Mouse (Mus musculus): Measurements from ENCODE around the gene Ugt1a10. TPM values are rescaled to one million over a fixed set of nuclear protein-coding genes. Genes with fewer than 3 reads are reported as not detected.

The Ugt1a10 gene
- polyA plus RNA-seq, 1 experiment from 2014 or later = not detected

DNA sequence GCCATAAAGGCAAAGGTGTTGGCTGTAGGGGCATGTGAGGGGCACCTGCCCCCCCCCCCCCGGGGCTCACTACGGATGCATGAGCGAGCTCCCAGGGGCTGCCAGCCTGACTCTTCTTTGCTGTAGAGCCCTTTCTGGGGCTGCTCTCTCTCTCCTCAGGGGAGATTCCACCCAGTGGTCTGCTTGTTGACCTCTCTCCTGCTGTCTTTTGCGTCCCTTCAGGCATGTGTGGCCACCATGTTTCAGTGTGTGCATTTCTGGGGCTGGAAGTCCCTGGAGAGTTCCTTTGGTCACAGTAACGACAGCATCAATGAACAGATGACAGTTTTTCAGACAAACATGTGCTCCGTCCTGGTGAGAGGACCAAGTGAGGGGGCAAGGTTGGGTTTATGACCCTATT lies 203.2 kb downstream of the Ugt1a10 start:
- Histone ChIP-seq H3K4me3 (no peak overlapping the region), H3K36me3 (replicated peaks) (peaks cover 43% of the 10 kb centered on the region), H3K4me1 (no peaks in the 10 kb centered on the region), H3K27me3 (replicated peaks; ENCODE audit: low read depth, poor library complexity, severe bottlenecking) (no peaks in the 10 kb centered on the region), H3K27ac (replicated peaks) (no peak overlapping the region), H3K9me3 (peaks cover 95% of the 10 kb centered on the region)
- DNase-seq (ENCODE audit: low spot score) = no peak
- 72% methylated on average over 6 of the region's 6 CpGs for WGBS

- no peak for DNase-seq (ENCODE audit: low spot score)
- Histone ChIP-seq H3K27me3 (replicated peaks; ENCODE audit: low read depth, poor library complexity, severe bottlenecking) (no peaks in the 10 kb centered on the region), H3K27ac (replicated peaks) (no peak overlapping the region), H3K4me3 (no peak overlapping the region), H3K36me3 (replicated peaks) (peaks cover 50% of the 10 kb centered on the region), H3K9me3 (peaks cover 95% of the 10 kb centered on the region), H3K4me1 (no peaks in the 10 kb centered on the region)
- 81% methylated on average over 8 of the region's 8 CpGs for WGBS
Measured at GRCm38 (mm10) chr1:88258881-88259642, 203.9 kb downstream of the Ugt1a10 start.

DNA sequence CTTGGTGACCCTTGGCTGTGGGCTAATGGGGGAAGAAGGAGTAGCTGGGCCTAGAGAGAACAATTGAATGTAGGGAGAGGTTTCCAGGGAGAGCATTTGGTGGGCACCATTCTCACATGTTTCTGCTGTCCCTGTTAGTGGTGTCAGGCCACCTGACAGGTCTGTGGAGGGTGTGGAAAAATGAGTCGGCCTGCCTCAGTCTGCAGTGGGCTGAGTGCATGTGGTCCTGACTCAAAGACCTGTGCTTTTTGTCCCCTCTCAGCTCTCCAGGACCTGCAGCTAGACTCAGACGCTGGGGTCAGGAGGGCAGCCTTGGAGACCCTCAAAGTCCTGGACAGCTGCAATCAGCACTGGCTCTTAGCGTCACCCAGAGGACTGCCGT lies 204.4 kb downstream of the Ugt1a10 start:
- H3K36me3 ChIP-seq (replicated peaks) = peaks cover 56% of the 10 kb centered on the region
- H3K4me3 ChIP-seq = no peak overlapping the region
- H3K27me3 ChIP-seq (replicated peaks; ENCODE audit: low read depth, poor library complexity, severe bottlenecking) = no peaks in the 10 kb centered on the region
- no peaks in the 10 kb centered on the region for H3K4me1 ChIP-seq
- 77% methylated on average over 4 of the region's 4 CpGs for WGBS
- peaks cover 94% of the 10 kb centered on the region for H3K9me3 ChIP-seq
- no peak overlapping the region for H3K27ac ChIP-seq (replicated peaks)
- DNase-seq (ENCODE audit: low spot score) = no peak

GRCm38 (mm10) chr1:88260114-88260513 lies 204.9 kb downstream of the Ugt1a10 start:
- no peak overlapping the region for H3K27ac ChIP-seq (replicated peaks)
- H3K4me1 ChIP-seq = no peaks in the 10 kb centered on the region
- H3K9me3 ChIP-seq = peaks cover 94% of the 10 kb centered on the region
- no peak overlapping the region for H3K4me3 ChIP-seq
- WGBS = 85% methylated on average over 6 of the region's 6 CpGs
- DNase-seq (ENCODE audit: low spot score) = no peak
- no peaks in the 10 kb centered on the region for H3K27me3 ChIP-seq (replicated peaks; ENCODE audit: low read depth, poor library complexity, severe bottlenecking)
- peaks cover 60% of the 10 kb centered on the region for H3K36me3 ChIP-seq (replicated peaks)

GRCm38 (mm10) chr1:88260604-88261377 lies 205.6 kb downstream of the Ugt1a10 start:
- no peak for DNase-seq (ENCODE audit: low spot score)
- H3K36me3 ChIP-seq (replicated peaks) = peaks cover 67% of the 10 kb centered on the region
- H3K27me3 ChIP-seq (replicated peaks; ENCODE audit: low read depth, poor library complexity, severe bottlenecking) = no peaks in the 10 kb centered on the region
- no peaks in the 10 kb centered on the region for H3K4me1 ChIP-seq
- no peak overlapping the region for H3K27ac ChIP-seq (replicated peaks)
- H3K9me3 ChIP-seq = peaks cover 94% of the 10 kb centered on the region
- no peak overlapping the region for H3K4me3 ChIP-seq
- WGBS = 85% methylated on average over 10 of the region's 10 CpGs

DNA sequence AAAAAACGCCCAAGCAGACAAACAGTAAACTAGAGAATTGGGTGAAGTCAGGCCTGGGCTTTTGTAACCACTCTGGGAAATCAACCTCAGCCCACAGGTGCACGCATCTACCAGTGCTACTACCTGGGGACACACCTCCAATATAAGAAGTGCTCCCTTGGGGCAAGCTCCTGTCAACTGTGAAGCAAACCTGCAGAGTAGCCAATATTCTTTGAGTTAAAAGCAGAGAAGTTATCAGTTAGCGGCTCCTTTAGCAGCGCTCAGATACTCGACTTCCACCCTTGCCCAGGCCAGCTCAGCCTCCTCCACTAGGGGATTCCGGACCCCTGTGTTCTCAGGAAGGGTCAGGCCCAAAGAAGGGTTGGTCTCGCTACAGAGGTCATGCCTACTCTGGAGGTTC lies 206.5 kb downstream of the Ugt1a10 start:
- peaks cover 93% of the 10 kb centered on the region for H3K9me3 ChIP-seq
- DNase-seq (ENCODE audit: low spot score) = no peak
- no peaks in the 10 kb centered on the region for H3K27me3 ChIP-seq (replicated peaks; ENCODE audit: low read depth, poor library complexity, severe bottlenecking)
- H3K4me3 ChIP-seq = no peak overlapping the region
- 89% methylated on average over 7 of the region's 7 CpGs for WGBS
- no peaks in the 10 kb centered on the region for H3K4me1 ChIP-seq
- peaks cover 76% of the 10 kb centered on the region for H3K36me3 ChIP-seq (replicated peaks)
- no peak overlapping the region for H3K27ac ChIP-seq (replicated peaks)

DNA sequence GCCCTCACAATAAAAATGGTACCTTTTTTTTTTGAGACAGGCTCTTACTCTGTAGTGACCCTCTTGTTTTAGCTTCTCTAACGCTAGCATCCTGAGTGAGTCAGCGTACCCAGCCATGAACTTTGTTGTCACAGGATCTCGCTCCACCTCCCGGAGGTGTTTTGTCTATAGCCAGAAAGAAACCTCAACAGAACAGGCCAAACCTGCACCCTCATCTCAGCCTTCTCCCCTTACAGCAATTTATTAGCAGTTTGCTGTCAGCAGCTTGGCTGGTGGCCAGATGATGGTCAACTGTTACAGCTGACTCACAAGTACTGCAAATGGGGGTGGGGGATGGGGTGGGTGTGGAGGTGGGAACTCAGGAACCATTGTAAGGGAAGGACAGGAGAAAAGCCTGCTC lies 207.1 kb downstream of the Ugt1a10 start:
- Histone ChIP-seq H3K4me3 (no peak overlapping the region), H3K4me1 (no peaks in the 10 kb centered on the region), H3K27ac (replicated peaks) (no peak overlapping the region), H3K9me3 (peaks cover 93% of the 10 kb centered on the region), H3K27me3 (replicated peaks; ENCODE audit: low read depth, poor library complexity, severe bottlenecking) (no peaks in the 10 kb centered on the region), H3K36me3 (replicated peaks) (peaks cover 82% of the 10 kb centered on the region)
- DNase-seq (ENCODE audit: low spot score) = no peak
- 91% methylated on average over 4 of the region's 4 CpGs for WGBS

DNA sequence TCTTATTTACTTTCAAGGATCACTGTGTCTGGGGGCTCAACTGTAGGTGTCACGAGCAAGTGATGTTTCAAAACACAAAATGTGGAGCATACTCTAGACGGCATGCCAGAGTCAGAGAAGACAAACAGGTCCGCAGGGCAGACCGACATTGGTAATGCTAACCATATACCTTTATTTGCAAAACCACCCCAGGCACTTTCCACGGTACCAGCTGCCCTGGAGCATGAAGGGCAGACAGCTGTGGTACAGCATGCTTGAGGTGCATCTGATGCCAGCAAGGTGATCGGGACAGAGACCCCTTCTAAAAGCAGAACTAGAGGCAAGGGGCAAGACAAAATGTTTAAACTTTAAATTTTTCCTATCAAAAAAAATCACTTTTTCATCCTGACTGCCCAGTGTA lies 207.8 kb downstream of the Ugt1a10 start:
- Histone ChIP-seq H3K27ac (replicated peaks) (no peak overlapping the region), H3K4me1 (no peaks in the 10 kb centered on the region), H3K36me3 (replicated peaks) (peaks cover 89% of the 10 kb centered on the region), H3K27me3 (replicated peaks; ENCODE audit: low read depth, poor library complexity, severe bottlenecking) (no peaks in the 10 kb centered on the region), H3K9me3 (peaks cover 87% of the 10 kb centered on the region), H3K4me3 (no peak overlapping the region)
- no peak for DNase-seq (ENCODE audit: low spot score)
- WGBS = 78% methylated on average over 6 of the region's 6 CpGs

DNA sequence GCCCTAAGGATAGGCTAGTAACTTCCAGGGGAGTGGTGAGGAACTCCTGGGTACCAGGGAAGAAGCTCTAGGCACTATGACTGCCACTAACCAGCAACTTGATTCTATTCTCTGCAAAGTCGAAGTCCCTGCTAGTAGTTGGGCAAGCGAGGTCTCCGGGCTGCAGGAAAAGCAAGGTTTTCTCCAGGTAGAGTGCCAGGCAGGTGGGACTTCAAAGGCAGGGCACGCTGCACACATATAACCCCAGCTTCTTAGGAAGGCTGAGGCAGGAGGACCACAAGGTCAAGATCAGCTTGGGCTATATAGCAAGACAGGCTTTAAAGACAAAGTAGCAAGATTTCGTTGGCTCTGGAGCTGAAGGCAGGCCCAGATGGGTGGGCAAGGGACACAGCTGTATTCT lies 208.6 kb downstream of the Ugt1a10 start:
- 89% methylated on average over 5 of the region's 5 CpGs for WGBS

DNA sequence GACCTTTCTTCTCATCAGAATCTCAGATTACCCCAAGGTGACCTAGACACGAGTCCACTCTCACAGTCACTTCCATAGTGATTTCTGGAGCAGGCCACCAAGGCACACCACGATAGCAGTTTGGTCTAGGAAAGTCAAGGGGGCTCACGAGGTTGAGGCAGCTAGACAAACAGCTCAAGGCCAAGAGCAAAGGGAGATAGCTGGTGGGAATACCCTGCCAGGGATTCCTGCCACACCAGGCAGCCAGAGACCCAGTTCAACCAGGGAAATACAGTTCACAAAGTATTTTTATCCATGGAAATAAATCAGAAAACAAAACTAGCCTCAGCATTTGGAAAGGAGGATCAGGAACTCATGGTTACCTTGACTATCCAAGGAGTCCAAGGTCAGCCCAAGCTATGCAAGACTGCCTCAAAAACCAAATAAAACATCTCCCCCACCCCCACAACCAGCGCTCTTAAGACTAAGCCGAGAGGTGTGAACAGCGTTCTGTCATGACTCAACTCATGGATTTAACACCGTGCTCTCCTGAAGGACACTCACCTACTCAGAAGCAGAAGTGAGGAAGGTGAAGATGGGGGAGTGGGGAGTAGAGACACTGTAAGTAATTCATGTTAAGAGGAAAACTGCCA lies 209.2 kb downstream of the Ugt1a10 start:
- Histone ChIP-seq H3K4me3 (no peak overlapping the region), H3K27ac (replicated peaks) (no peak overlapping the region), H3K9me3 (peaks cover 82% of the 10 kb centered on the region), H3K4me1 (no peaks in the 10 kb centered on the region), H3K27me3 (replicated peaks; ENCODE audit: low read depth, poor library complexity, severe bottlenecking) (no peaks in the 10 kb centered on the region), H3K36me3 (replicated peaks) (peaks cover 100% of the 10 kb centered on the region)
- WGBS = 91% methylated on average over 7 of the region's 7 CpGs
- no peak for DNase-seq (ENCODE audit: low spot score)

More for the DNA sequence above, 208.6 kb downstream of the Ugt1a10 start:
- Histone ChIP-seq H3K4me1 (no peaks in the 10 kb centered on the region), H3K36me3 (replicated peaks) (peaks cover 97% of the 10 kb centered on the region), H3K27me3 (replicated peaks; ENCODE audit: low read depth, poor library complexity, severe bottlenecking) (no peaks in the 10 kb centered on the region), H3K27ac (replicated peaks) (no peak overlapping the region), H3K4me3 (no peak overlapping the region), H3K9me3 (peaks cover 82% of the 10 kb centered on the region)
- no peak for DNase-seq (ENCODE audit: low spot score)

- H3K4me1 ChIP-seq = no peaks in the 10 kb centered on the region
- no peaks in the 10 kb centered on the region for H3K27me3 ChIP-seq (replicated peaks; ENCODE audit: low read depth, poor library complexity, severe bottlenecking)
- WGBS = 77% methylated on average over 4 of the region's 4 CpGs
- H3K36me3 ChIP-seq (replicated peaks) = peaks cover 100% of the 10 kb centered on the region
- no peak overlapping the region for H3K27ac ChIP-seq (replicated peaks)
- DNase-seq (ENCODE audit: low spot score) = no peak
- no peak overlapping the region for H3K4me3 ChIP-seq
- H3K9me3 ChIP-seq = peaks cover 82% of the 10 kb centered on the region
Measured at GRCm38 (mm10) chr1:88264869-88265240, 209.7 kb downstream of the Ugt1a10 start.

- peaks cover 72% of the 10 kb centered on the region for H3K9me3 ChIP-seq
- 89% methylated on average over 13 of the region's 13 CpGs for WGBS
- H3K36me3 ChIP-seq (replicated peaks) = peaks cover 97% of the 10 kb centered on the region
- H3K4me1 ChIP-seq = no peaks in the 10 kb centered on the region
- no peak for DNase-seq (ENCODE audit: low spot score)
- no peaks in the 10 kb centered on the region for H3K27me3 ChIP-seq (replicated peaks; ENCODE audit: low read depth, poor library complexity, severe bottlenecking)
- H3K27ac ChIP-seq (replicated peaks) = no peak overlapping the region
- H3K4me3 ChIP-seq = no peak overlapping the region
Measured at GRCm38 (mm10) chr1:88266123-88266522, 210.9 kb downstream of the Ugt1a10 start.

Measured in embryonic facial prominence, embryonic 10.5 days (tissue).